Mouse (Mus musculus): ENCODE measurements around the gene Vmn2r58. TPM values are rescaled to one million over a fixed set of nuclear protein-coding genes. Genes with fewer than 3 reads are reported as not detected.
"Not testable (repeated sequence)": the region's sequence is repeated elsewhere in the genome, so short reads cannot be mapped to it uniquely, and the experiment has no call there.

Vmn2r58 gene
- not detected in 2 replicates for polyA plus RNA-seq (2014; fragmentation: Nextera tagmentation; extraction: Ambion mirVana)

GRCm38 (mm10) chr7:41872612-41873011, at the start of gene Vmn2r58:
Gene Vmn2r58 (minus strand): TSS chr7:41872712.
- not testable (repeated sequence) for H3K4me3 ChIP-seq (ENCODE audit: low read depth, low read length); H3K36me3 ChIP-seq (ENCODE audit: control insufficient read depth, insufficient read depth, low read length); H3K9ac ChIP-seq (replicated peaks; ENCODE audit: low read depth, low read length); H3K9me3 ChIP-seq (ENCODE audit: control insufficient read depth, low read length); H3K4me1 ChIP-seq (ENCODE audit: control insufficient read depth, insufficient read depth, low read length); H3K27me3 ChIP-seq (ENCODE audit: control insufficient read depth, insufficient read depth, low read length); H3K4me2 ChIP-seq (ENCODE audit: low read depth, low read length); H3K27ac ChIP-seq (ENCODE audit: low read depth, low read length); ATAC-seq (ENCODE audit: low read depth)
- 75% methylated on average over 5 of the region's 5 CpGs for WGBS

Other genes starting within 250 kb of the Vmn2r58 start
- gene Zfp788, start 239.5 kb downstream of the Vmn2r58 start, polyA plus RNA-seq (2014; fragmentation: Nextera tagmentation; extraction: Ambion mirVana) = 36.2 and 36.6 TPM in 2 replicates
- not detected in 2 replicates for gene Vmn2r59, start 186.3 kb upstream of the Vmn2r58 start, polyA plus RNA-seq (2014; fragmentation: Nextera tagmentation; extraction: Ambion mirVana)
- not detected in 2 replicates for gene Vmn2r60, start 235.1 kb upstream of the Vmn2r58 start, polyA plus RNA-seq (2014; fragmentation: Nextera tagmentation; extraction: Ambion mirVana)

Data from neural tube, embryonic 14.5 days (tissue).